Mouse (Mus musculus) testis, adult 2 months (tissue): ENCODE measurements around the gene Oscar.

Experiments
- CTCF ChIP-seq: fragments of 200-500 bp; IDR thresholded peaks from 2 replicates; pipeline ENCODE4 v1.5.1; 2012; ENCODE audit warnings: low read depth, mild to moderate bottlenecking, inconsistent platforms, low read length, moderate library complexity; ENCODE audit not compliant: control insufficient read depth, insufficient read depth, insufficient replicate concordance
- POLR2A ChIP-seq: fragments of 200-500 bp; IDR thresholded peaks from 2 replicates; pipeline ENCODE4 v1.6.1; 2012; ENCODE audit warnings: low read depth, mild to moderate bottlenecking, inconsistent platforms, low read length, moderate library complexity; ENCODE audit not compliant: control insufficient read depth

DNA sequence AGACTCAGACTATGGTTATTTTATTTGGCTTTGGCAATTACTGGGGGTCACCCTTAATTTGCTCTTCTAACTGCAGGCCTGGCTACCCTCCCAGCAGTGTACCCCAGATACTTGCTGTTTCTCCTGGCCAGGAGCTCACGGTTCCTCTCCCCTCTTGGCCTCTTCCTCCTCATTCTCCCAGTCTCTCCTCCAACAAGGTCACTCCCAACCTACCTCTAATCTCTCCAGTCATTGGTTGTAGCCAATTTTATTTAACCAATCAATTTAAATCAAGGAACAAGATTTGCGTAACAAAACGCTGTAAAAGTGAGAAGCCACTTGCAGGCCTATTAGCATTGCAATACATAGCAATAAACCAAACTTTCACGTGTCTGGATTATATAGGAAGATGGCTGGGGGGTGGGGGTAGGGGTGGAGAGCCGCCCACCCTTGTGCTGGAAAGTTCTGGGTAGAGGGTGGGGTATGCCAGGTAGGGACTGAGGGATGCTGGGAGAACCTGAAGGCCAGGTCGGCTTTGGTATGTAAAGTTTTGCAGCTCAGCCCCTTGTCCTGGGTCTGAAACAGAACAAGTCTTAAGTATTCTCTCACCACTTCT, 36.9 kb downstream of the Oscar start:
- no peak for TF ChIP-seq POLR2A
- no peak for TF ChIP-seq CTCF
